Mouse (Mus musculus): ENCODE measurements around the gene Ttc27. TPM values are rescaled to one million over a fixed set of nuclear protein-coding genes. Genes with fewer than 3 reads are reported as not detected.

Gene Ttc27
- polyA plus RNA-seq, 2 experiments = 8.3 to 13.5 TPM

GRCm38 (mm10) chr17:74705480-74705879 lies 12.1 kb upstream of the Ttc27 start:
- peaks cover 8% of the 10 kb centered on the region for H3K36me3 ChIP-seq (replicated peaks; ENCODE audit: control insufficient read depth, insufficient read depth, low read depth)
- no peaks in the 10 kb centered on the region for H3K9me3 ChIP-seq (ENCODE audit: control insufficient read depth, low read length)
- H3K4me3 ChIP-seq (ENCODE audit: insufficient read depth in 1 of 2, low read depth in 2 of 2, low read length in 2 of 2) = no peak overlapping the region
- ATAC-seq (ENCODE audit: insufficient read depth) (no peak), DNase-seq (ENCODE audit: low read depth in 3 of 3, low spot score in 3 of 3) (no peak)
- no peaks in the 10 kb centered on the region for H3K27me3 ChIP-seq (ENCODE audit: control insufficient read depth, insufficient read depth, low read length)
- H3K27ac ChIP-seq = no peak overlapping the region
- H3K9ac ChIP-seq (replicated peaks) = no peak overlapping the region
- TF ChIP-seq CTCF (IDR thresholded peaks at IDR 0.05; ENCODE audit: low read depth) (no peak), EP300 (IDR thresholded peaks at IDR 0.05; ENCODE audit: low read depth) (no peak)
- peaks cover 0 to under 1% of the 10 kb centered on the region in 2 experiments; a peak in 2 of 4 replicates for H3K4me1 ChIP-seq (replicated peaks; ENCODE audit: control insufficient read depth in 2 of 2, insufficient read depth in 2 of 2, low read length in 1 of 2)
- no peak overlapping the region for H3K4me2 ChIP-seq (ENCODE audit: low read depth)
- WGBS (ENCODE audit: insufficient replicate concordance) = 51% methylated on average over 5 of the region's 5 CpGs

GRCm38 (mm10) chr17:74706593-74706992 lies 10.9 kb upstream of the Ttc27 start:
- TF ChIP-seq CTCF (IDR thresholded peaks at IDR 0.05; ENCODE audit: low read depth) (no peak), EP300 (IDR thresholded peaks at IDR 0.05; ENCODE audit: low read depth) (no peak)
- ATAC-seq (ENCODE audit: insufficient read depth) (no peak), DNase-seq (ENCODE audit: low read depth in 3 of 3, low spot score in 3 of 3) (no peak)
- H3K27ac ChIP-seq = no peak overlapping the region
- H3K9me3 ChIP-seq (ENCODE audit: control insufficient read depth, low read length) = no peaks in the 10 kb centered on the region
- no peaks in the 10 kb centered on the region for H3K27me3 ChIP-seq (ENCODE audit: control insufficient read depth, insufficient read depth, low read length)
- H3K36me3 ChIP-seq (replicated peaks; ENCODE audit: control insufficient read depth, insufficient read depth, low read depth) = peaks cover 6% of the 10 kb centered on the region
- H3K9ac ChIP-seq (replicated peaks) = no peak overlapping the region
- no peak overlapping the region for H3K4me3 ChIP-seq (ENCODE audit: insufficient read depth in 1 of 2, low read depth in 2 of 2, low read length in 2 of 2)
- H3K4me2 ChIP-seq (ENCODE audit: low read depth) = no peak overlapping the region
- peaks cover 5 to 8% of the 10 kb centered on the region in 2 experiments; a peak in 2 of 4 replicates for H3K4me1 ChIP-seq (replicated peaks; ENCODE audit: control insufficient read depth in 2 of 2, insufficient read depth in 2 of 2, low read length in 1 of 2)

DNA sequence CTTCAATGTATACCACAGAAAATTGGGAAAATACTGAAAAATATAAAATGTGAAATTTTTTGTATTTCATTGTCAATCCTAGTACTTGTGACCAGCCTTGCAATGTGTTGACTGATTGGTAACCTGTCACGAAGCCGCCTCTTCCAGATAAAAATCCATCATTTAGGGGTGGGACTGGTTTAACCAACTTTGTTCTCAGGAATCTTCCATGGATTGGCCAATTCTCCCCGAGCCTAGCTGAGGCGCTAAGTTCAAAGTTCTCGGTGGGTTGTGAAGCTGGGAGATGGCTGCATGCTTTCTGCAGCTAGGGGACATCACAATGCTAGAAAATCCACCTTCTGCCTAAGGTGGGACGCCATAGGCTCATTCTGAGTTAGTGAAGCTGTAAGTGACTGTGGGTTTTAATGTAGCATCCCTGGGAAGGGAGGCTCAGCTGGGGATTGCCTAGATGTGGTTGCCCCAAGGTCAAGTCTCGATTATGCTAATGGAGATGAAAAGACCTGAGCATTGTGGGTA lies 9.8 kb upstream of the Ttc27 start:
- H3K9me3 ChIP-seq (ENCODE audit: control insufficient read depth, low read length) = no peaks in the 10 kb centered on the region
- no peak overlapping the region for H3K27ac ChIP-seq
- no peak overlapping the region for H3K4me3 ChIP-seq (ENCODE audit: insufficient read depth in 1 of 2, low read depth in 2 of 2, low read length in 2 of 2)
- 66% methylated on average over 7 of the region's 7 CpGs for WGBS (ENCODE audit: insufficient replicate concordance)
- DNase-seq (ENCODE audit: low read depth in 3 of 3, low spot score in 3 of 3) (no peak), ATAC-seq (ENCODE audit: insufficient read depth) (no peak)
- H3K27me3 ChIP-seq (ENCODE audit: control insufficient read depth, insufficient read depth, low read length) = no peaks in the 10 kb centered on the region
- H3K9ac ChIP-seq (replicated peaks) = no peak overlapping the region
- H3K4me2 ChIP-seq (ENCODE audit: low read depth) = no peak overlapping the region
- H3K4me1 ChIP-seq (replicated peaks; ENCODE audit: control insufficient read depth in 2 of 2, insufficient read depth in 2 of 2, low read length in 1 of 2) = peaks cover 5 to 8% of the 10 kb centered on the region in 2 experiments; a peak in 2 of 4 replicates
- TF ChIP-seq CTCF (IDR thresholded peaks at IDR 0.05; ENCODE audit: low read depth) (no peak), EP300 (IDR thresholded peaks at IDR 0.05; ENCODE audit: low read depth) (no peak)
- no peaks in the 10 kb centered on the region; the same call in 1 of the 2 replicates for H3K36me3 ChIP-seq (replicated peaks; ENCODE audit: control insufficient read depth, insufficient read depth, low read depth)

DNA sequence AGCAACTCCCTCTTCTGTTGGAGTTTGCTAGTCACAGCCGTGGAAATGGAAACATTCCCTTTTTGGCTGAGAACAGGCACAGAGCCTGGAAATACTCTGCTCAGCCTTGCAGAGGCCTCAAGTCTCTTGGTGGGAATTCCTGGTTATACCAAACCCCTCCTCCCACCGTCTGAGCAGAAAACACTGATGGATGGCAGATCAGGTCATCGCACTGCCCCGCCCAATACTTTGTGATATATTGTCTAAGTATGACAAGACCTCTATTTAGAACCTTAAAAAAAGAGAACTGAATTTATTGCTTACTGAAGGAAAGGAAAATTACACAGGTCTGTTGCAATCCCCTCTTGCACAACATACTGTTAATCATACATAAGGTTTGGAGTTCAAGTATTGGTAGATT lies 6.8 kb upstream of the Ttc27 start:
- no peak for ATAC-seq (ENCODE audit: insufficient read depth)
- H3K27ac ChIP-seq = no peak overlapping the region
- peaks cover 5 to 8% of the 10 kb centered on the region in 2 experiments; a peak in 2 of 4 replicates for H3K4me1 ChIP-seq (replicated peaks; ENCODE audit: control insufficient read depth in 2 of 2, insufficient read depth in 2 of 2, low read length in 1 of 2)
- H3K4me2 ChIP-seq (ENCODE audit: low read depth) = no peak overlapping the region
- no peaks in the 10 kb centered on the region for H3K36me3 ChIP-seq (replicated peaks; ENCODE audit: control insufficient read depth, insufficient read depth, low read depth)
- no peak for TF ChIP-seq CTCF (IDR thresholded peaks at IDR 0.05; ENCODE audit: low read depth)
- no peak for TF ChIP-seq EP300 (IDR thresholded peaks at IDR 0.05; ENCODE audit: low read depth)
- no peak overlapping the region for H3K4me3 ChIP-seq (ENCODE audit: insufficient read depth in 1 of 2, low read depth in 2 of 2, low read length in 2 of 2)
- H3K27me3 ChIP-seq (ENCODE audit: control insufficient read depth, insufficient read depth, low read length) = no peaks in the 10 kb centered on the region
- peak in 1 of 3 experiments; percentile 11 for DNase-seq (ENCODE audit: low read depth in 3 of 3, low spot score in 3 of 3)
- no peak overlapping the region for H3K9ac ChIP-seq (replicated peaks)
- no peaks in the 10 kb centered on the region for H3K9me3 ChIP-seq (ENCODE audit: control insufficient read depth, low read length)
- WGBS (ENCODE audit: insufficient replicate concordance) = 49% methylated on average over 4 of the region's 4 CpGs

GRCm38 (mm10) chr17:74711627-74712026 lies 5.9 kb upstream of the Ttc27 start:
- Histone ChIP-seq H3K4me3 (ENCODE audit: insufficient read depth in 1 of 2, low read depth in 2 of 2, low read length in 2 of 2) (no peak overlapping the region), H3K4me2 (ENCODE audit: low read depth) (no peak overlapping the region), H3K27me3 (ENCODE audit: control insufficient read depth, insufficient read depth, low read length) (no peaks in the 10 kb centered on the region), H3K27ac (no peak overlapping the region), H3K9me3 (ENCODE audit: control insufficient read depth, low read length) (no peaks in the 10 kb centered on the region), H3K4me1 (replicated peaks; ENCODE audit: control insufficient read depth in 2 of 2, insufficient read depth in 2 of 2, low read length in 1 of 2) (peaks cover 5 to 8% of the 10 kb centered on the region in 2 experiments; a peak in 2 of 4 replicates), H3K9ac (replicated peaks) (no peak overlapping the region), H3K36me3 (replicated peaks; ENCODE audit: control insufficient read depth, insufficient read depth, low read depth) (no peaks in the 10 kb centered on the region)
- DNase-seq (ENCODE audit: low read depth in 3 of 3, low spot score in 3 of 3) (peak; percentile 3 to 41 (median 26)), ATAC-seq (ENCODE audit: insufficient read depth) (peak; percentile 54; the same call in 1 of the 2 replicates)
- peak; percentile 46 for TF ChIP-seq EP300 (IDR thresholded peaks at IDR 0.05; ENCODE audit: low read depth)
- no peak for TF ChIP-seq CTCF (IDR thresholded peaks at IDR 0.05; ENCODE audit: low read depth)
- 25% methylated on average over 8 of the region's 8 CpGs for WGBS (ENCODE audit: insufficient replicate concordance)

Data from liver, embryonic 14.5 days (tissue).